Mouse (Mus musculus) embryonic facial prominence, embryonic 13.5 days (tissue): ENCODE data around the gene Panx3. TPM values are rescaled to one million over a fixed set of nuclear protein-coding genes. Genes with fewer than 3 reads are reported as not detected.

ENCODE experiments used
- ATAC-seq: fragments of 200-750 bp; cut with Nextera tagmentation; 2 replicates; pipeline ENCODE4 v1.8.0; 2017; ENCODE audit warnings: low read depth; ENCODE audit not compliant: insufficient number of reproducible peaks, insufficient read depth, low FRiP score, low TSS enrichment
- H3K27ac ChIP-seq: fragments of 300-500 bp; sonication (generic); 2 replicates; pipeline ENCODE4 v1.5.1; 2015; ENCODE audit warnings: moderate library complexity, mild to moderate bottlenecking, inconsistent platforms
- H3K27me3 ChIP-seq: fragments of 300-500 bp; sonication (generic); 2 replicates; pipeline ENCODE4 v1.6.1; 2015; ENCODE audit warnings: mild to moderate bottlenecking, inconsistent platforms
- H3K36me3 ChIP-seq: fragments of 300-500 bp; sonication (generic); 2 replicates; pipeline ENCODE4 v1.6.1; 2015; ENCODE audit warnings: mild to moderate bottlenecking, inconsistent platforms
- H3K4me1 ChIP-seq: fragments of 300-500 bp; sonication (generic); 2 replicates; pipeline ENCODE4 v1.6.1; 2015; ENCODE audit warnings: inconsistent platforms
- H3K4me2 ChIP-seq: fragments of 300-500 bp; sonication (generic); 2 replicates; pipeline ENCODE4 v1.6.1; 2015; ENCODE audit warnings: moderate library complexity, mild to moderate bottlenecking, inconsistent platforms
- H3K4me3 ChIP-seq: fragments of 300-500 bp; sonication (generic); 2 replicates; pipeline ENCODE4 v1.5.1; 2015; ENCODE audit warnings: mild to moderate bottlenecking, inconsistent platforms
- H3K9ac ChIP-seq: fragments of 300-500 bp; sonication (generic); 2 replicates; pipeline ENCODE4 v1.6.1; 2015; ENCODE audit warnings: mild to moderate bottlenecking, inconsistent platforms
- H3K9me3 ChIP-seq: fragments of 300-500 bp; sonication (generic); 2 replicates; pipeline ENCODE4 v1.6.1; 2016; ENCODE audit warnings: inconsistent platforms
- WGBS: fragments of 180-500 bp; shearing (Covaris S2); methylation state at CpG from one replicate; pipeline ENCODE4 v1.1.7; 2015; ENCODE audit warnings: mixed read lengths; 5-methylcytosine and 5-hydroxymethylcytosine counted together
- polyA plus RNA-seq: library from polyadenylated mRNA; unstranded; fragments of >200 nt; fragmentation: Nextera tagmentation; extraction: Ambion mirVana; gene quantifications from 2 replicates; pipeline ENCODE4 v1.2.1, GENCODE M21; 2015

Gene Panx3
- polyA plus RNA-seq, 1 experiment from 2014 or later = 22.4 TPM

GRCm38 (mm10) chr9:37659413-37659812 lies 9.6 kb downstream of the Panx3 start:
- H3K27me3 ChIP-seq = no peaks in the 10 kb centered on the region
- no peak for ATAC-seq
- no peaks in the 10 kb centered on the region for H3K9me3 ChIP-seq
- H3K27ac ChIP-seq = no peak overlapping the region
- H3K4me3 ChIP-seq = no peak overlapping the region
- no peak overlapping the region for H3K9ac ChIP-seq
- 84% methylated on average over 6 of the region's 6 CpGs for WGBS
- peaks cover 8% of the 10 kb centered on the region; the same call in 1 of the 2 replicates for H3K4me1 ChIP-seq
- no peak overlapping the region for H3K4me2 ChIP-seq
- peaks cover 2% of the 10 kb centered on the region for H3K36me3 ChIP-seq

- Histone ChIP-seq H3K9ac (peak within 1 kb of the TSS; percentile 87), H3K36me3 (peaks cover 26% of the 10 kb centered on the region), H3K4me3 (peak within 1 kb of the TSS; percentile 75), H3K27me3 (no peaks in the 10 kb centered on the region), H3K4me1 (peaks cover 5% of the 10 kb centered on the region; the same call in 1 of the 2 replicates), H3K9me3 (no peaks in the 10 kb centered on the region), H3K4me2 (peak within 1 kb of the TSS; percentile 76), H3K27ac (peak within 1 kb of the TSS; percentile 93)
- under 1% methylated on average over 36 of the region's 36 CpGs for WGBS
- ATAC-seq = peak; percentile 83
These were observed 12.0 kb downstream of the Panx3 start, which contains the start of gene Tbrg1 for GRCm38 (mm10) chr9:37656931-37657481. Gene Tbrg1, minus strand, starts transcription at chr9:37657312.

GRCm38 (mm10) chr9:37656439-37656881 lies 12.6 kb downstream of the Panx3 start:
- peak overlapping the region; percentile 93 for H3K27ac ChIP-seq
- no peak for ATAC-seq
- peak overlapping the region; percentile 75 for H3K4me3 ChIP-seq
- peak overlapping the region; percentile 87 for H3K9ac ChIP-seq
- WGBS = 1% methylated on average over 10 of the region's 10 CpGs
- peaks cover 29% of the 10 kb centered on the region for H3K36me3 ChIP-seq
- H3K4me2 ChIP-seq = peak overlapping the region; percentile 76
- peaks cover 5% of the 10 kb centered on the region; the same call in 1 of the 2 replicates for H3K4me1 ChIP-seq
- H3K9me3 ChIP-seq = no peaks in the 10 kb centered on the region
- no peaks in the 10 kb centered on the region for H3K27me3 ChIP-seq

GRCm38 (mm10) chr9:37655961-37656360 lies 13.1 kb downstream of the Panx3 start:
- H3K9me3 ChIP-seq = no peaks in the 10 kb centered on the region
- H3K4me2 ChIP-seq = peak overlapping the region; percentile 76
- peak overlapping the region; percentile 75 for H3K4me3 ChIP-seq
- no peaks in the 10 kb centered on the region for H3K27me3 ChIP-seq
- H3K36me3 ChIP-seq = peaks cover 34% of the 10 kb centered on the region
- ATAC-seq = no peak
- no peak overlapping the region; the same call in 1 of the 2 replicates for H3K27ac ChIP-seq
- 67% methylated on average over 8 of the region's 8 CpGs for WGBS
- H3K9ac ChIP-seq = peak overlapping the region; percentile 87
- H3K4me1 ChIP-seq = peaks cover 5% of the 10 kb centered on the region; the same call in 1 of the 2 replicates

- Histone ChIP-seq H3K9me3 (no peaks in the 10 kb centered on the region), H3K27me3 (no peaks in the 10 kb centered on the region), H3K27ac (no peak overlapping the region), H3K4me2 (no peak overlapping the region), H3K4me1 (peaks cover 5% of the 10 kb centered on the region; the same call in 1 of the 2 replicates), H3K36me3 (peaks cover 55% of the 10 kb centered on the region), H3K4me3 (no peak overlapping the region), H3K9ac (no peak overlapping the region)
- WGBS = 77% methylated on average over 5 of the region's 5 CpGs
- ATAC-seq = no peak
These were observed 15.2 kb downstream of the Panx3 start for GRCm38 (mm10) chr9:37653836-37654235.

- Histone ChIP-seq H3K36me3 (peaks cover 80% of the 10 kb centered on the region), H3K9ac (no peak overlapping the region), H3K4me2 (no peak overlapping the region), H3K27me3 (no peaks in the 10 kb centered on the region), H3K4me1 (no peaks in the 10 kb centered on the region), H3K27ac (no peak overlapping the region), H3K9me3 (no peaks in the 10 kb centered on the region), H3K4me3 (no peak overlapping the region)
- 97% methylated on average over 5 of the region's 5 CpGs for WGBS
- no peak for ATAC-seq
These were observed 18.4 kb downstream of the Panx3 start for GRCm38 (mm10) chr9:37650639-37651038.

GRCm38 (mm10) chr9:37646246-37646645 lies 22.8 kb downstream of the Panx3 start:
- H3K27me3 ChIP-seq = no peaks in the 10 kb centered on the region
- no peak overlapping the region for H3K4me2 ChIP-seq
- H3K27ac ChIP-seq = no peak overlapping the region
- ATAC-seq = no peak
- no peak overlapping the region for H3K4me3 ChIP-seq
- no peak overlapping the region for H3K9ac ChIP-seq
- WGBS = 81% methylated on average over 3 of the region's 3 CpGs
- H3K9me3 ChIP-seq = no peaks in the 10 kb centered on the region
- no peaks in the 10 kb centered on the region for H3K4me1 ChIP-seq
- peaks cover 49% of the 10 kb centered on the region for H3K36me3 ChIP-seq

GRCm38 (mm10) chr9:37638721-37639120 lies 30.3 kb downstream of the Panx3 start:
- no peaks in the 10 kb centered on the region for H3K9me3 ChIP-seq
- no peak overlapping the region for H3K9ac ChIP-seq
- no peak overlapping the region for H3K4me2 ChIP-seq
- no peak overlapping the region for H3K4me3 ChIP-seq
- no peak for ATAC-seq
- H3K27me3 ChIP-seq = no peaks in the 10 kb centered on the region
- H3K36me3 ChIP-seq = no peaks in the 10 kb centered on the region
- WGBS = 81% methylated on average over 3 of the region's 3 CpGs
- H3K4me1 ChIP-seq = no peaks in the 10 kb centered on the region
- no peak overlapping the region for H3K27ac ChIP-seq

GRCm38 (mm10) chr9:37636800-37637542 lies 32.1 kb downstream of the Panx3 start:
- no peak for ATAC-seq
- Histone ChIP-seq H3K4me2 (no peak overlapping the region), H3K9ac (no peak overlapping the region), H3K36me3 (no peaks in the 10 kb centered on the region), H3K4me3 (no peak overlapping the region), H3K27me3 (no peaks in the 10 kb centered on the region), H3K4me1 (no peaks in the 10 kb centered on the region), H3K27ac (no peak overlapping the region), H3K9me3 (no peaks in the 10 kb centered on the region)
- 45% methylated on average over 6 of the region's 6 CpGs for WGBS

- ATAC-seq = no peak
- WGBS = 19% methylated on average over 7 of the region's 7 CpGs
- H3K4me1 ChIP-seq = no peaks in the 10 kb centered on the region
These were observed 32.7 kb downstream of the Panx3 start for GRCm38 (mm10) chr9:37636335-37636734.

GRCm38 (mm10) chr9:37634269-37634668 lies 34.8 kb downstream of the Panx3 start:
- Histone ChIP-seq H3K4me2 (no peak overlapping the region), H3K27ac (no peak overlapping the region), H3K9ac (no peak overlapping the region), H3K4me1 (no peaks in the 10 kb centered on the region), H3K27me3 (no peaks in the 10 kb centered on the region), H3K36me3 (no peaks in the 10 kb centered on the region), H3K4me3 (no peak overlapping the region), H3K9me3 (no peaks in the 10 kb centered on the region)
- 87% methylated on average over 3 of the region's 3 CpGs for WGBS
- no peak for ATAC-seq

More at GRCm38 (mm10) chr9:37636335-37636734, 32.7 kb downstream of the Panx3 start:
- Histone ChIP-seq H3K9ac (no peak overlapping the region), H3K27me3 (no peaks in the 10 kb centered on the region), H3K4me2 (no peak overlapping the region), H3K9me3 (no peaks in the 10 kb centered on the region), H3K36me3 (no peaks in the 10 kb centered on the region), H3K27ac (no peak overlapping the region), H3K4me3 (no peak overlapping the region)

GRCm38 (mm10) chr9:37632305-37632704 lies 36.7 kb downstream of the Panx3 start:
- H3K36me3 ChIP-seq = no peaks in the 10 kb centered on the region
- ATAC-seq = no peak
- H3K4me1 ChIP-seq = no peaks in the 10 kb centered on the region
- no peaks in the 10 kb centered on the region for H3K27me3 ChIP-seq
- no peaks in the 10 kb centered on the region for H3K9me3 ChIP-seq
- no peak overlapping the region for H3K4me3 ChIP-seq
- H3K4me2 ChIP-seq = no peak overlapping the region
- H3K27ac ChIP-seq = no peak overlapping the region
- 84% methylated on average over 2 of the region's 2 CpGs for WGBS
- no peak overlapping the region for H3K9ac ChIP-seq
